Mouse (Mus musculus) embryonic fibroblast, embryonic 13.5 days (primary cell): Measurements from ENCODE around the gene Snapin.

Experiments
- CTCF ChIP-seq: IDR thresholded peaks from 2 replicates; pipeline ENCODE4 v1.5.1; 2011; ENCODE audit warnings: mild to moderate bottlenecking, control low read depth, low read length, moderate library complexity, borderline replicate concordance; ENCODE audit not compliant: insufficient read depth
- POLR2A ChIP-seq: IDR thresholded peaks from 2 replicates; pipeline ENCODE4 v1.6.1; 2011; ENCODE audit warnings: low read depth, mild to moderate bottlenecking, control low read depth, low read length, moderate library complexity

- TF ChIP-seq POLR2A (no peak), CTCF (no peak)
These were observed 12.6 kb upstream of the Snapin start for GRCm38 (mm10) chr3:90503444-90503843.
